Mouse (Mus musculus) ES-CJ7 (cell line): Measurements from ENCODE around the gene Cldn5.

Source experiments
- DNase-seq: peaks from one replicate; pipeline ENCODE4 v3.0.0; 2011; ENCODE audit warnings: low read depth, low spot score

The Cldn5 gene

GRCm38 (mm10) chr16:18776556-18777100, at the start of gene Cldn5:
Gene Cldn5, plus strand, starts transcription at chr16:18776847.
- DNase-seq: peak; percentile 82

DNA sequence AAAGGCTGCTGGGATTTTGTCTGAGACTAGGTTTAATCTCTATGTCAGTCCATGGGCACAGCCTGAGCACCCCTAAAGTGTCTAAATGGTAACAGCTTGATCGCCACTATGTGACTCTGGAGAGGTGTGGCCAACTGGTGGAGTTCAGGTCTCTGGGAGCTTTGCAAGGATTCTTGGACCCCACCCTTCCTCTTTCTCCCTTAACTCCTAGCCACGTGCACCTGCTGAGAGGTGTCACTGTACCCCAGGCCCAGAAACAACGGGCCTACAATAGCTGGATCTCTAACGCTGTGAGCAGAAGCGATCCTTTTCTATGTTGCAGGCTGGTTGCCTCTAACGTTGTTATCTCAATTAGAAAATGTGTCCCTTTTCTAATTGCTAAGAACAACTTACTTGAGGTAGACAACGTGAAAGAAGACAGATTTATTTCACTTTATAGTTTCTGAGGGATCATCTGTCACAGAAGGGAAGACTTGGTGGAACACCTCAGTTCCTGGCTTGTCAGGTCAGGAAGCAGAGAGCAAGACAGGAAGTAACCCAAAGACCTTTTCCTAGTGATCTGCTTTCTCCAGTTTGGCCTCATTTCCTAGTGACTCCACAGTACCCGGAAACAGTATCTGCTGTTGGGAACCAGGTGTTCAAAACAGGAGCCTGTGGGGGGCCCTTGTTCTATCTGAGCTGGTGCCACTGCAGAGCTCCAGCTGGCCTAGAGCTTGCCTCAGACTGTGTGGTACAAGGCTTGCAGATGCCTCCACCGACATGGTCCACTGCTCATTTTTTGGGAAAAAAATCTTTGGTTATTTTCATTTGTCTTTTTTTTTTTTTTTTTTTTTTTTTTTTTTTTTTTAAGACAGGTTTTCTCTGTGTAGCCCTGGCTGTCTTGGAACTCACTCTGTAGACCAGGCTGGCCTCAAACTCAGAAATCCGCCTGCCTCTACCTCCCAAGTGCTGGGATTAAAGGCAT, 48.8 kb upstream of the Cldn5 start:
- DNase-seq: peak; percentile 49

DNA sequence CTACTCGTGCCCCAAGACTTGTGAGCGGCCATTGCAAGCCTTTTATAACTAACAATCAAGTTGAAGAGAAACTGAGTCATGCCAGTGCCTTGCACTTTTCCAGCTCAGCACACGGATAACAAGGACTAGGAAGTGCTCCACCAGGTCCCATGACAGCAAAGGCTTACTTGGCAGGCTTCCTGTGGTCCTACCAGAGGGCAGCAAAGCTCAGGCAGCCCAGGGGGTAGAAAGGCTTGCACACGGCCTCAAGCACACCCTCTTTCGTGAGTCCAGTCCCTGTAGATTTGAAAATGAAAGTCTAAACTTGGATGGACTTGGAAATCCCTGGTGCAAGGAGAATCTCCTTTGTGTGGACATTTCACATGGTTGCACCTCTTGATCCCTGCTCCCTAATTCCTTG, 47.5 kb upstream of the Cldn5 start:
- no peak for DNase-seq

DNA sequence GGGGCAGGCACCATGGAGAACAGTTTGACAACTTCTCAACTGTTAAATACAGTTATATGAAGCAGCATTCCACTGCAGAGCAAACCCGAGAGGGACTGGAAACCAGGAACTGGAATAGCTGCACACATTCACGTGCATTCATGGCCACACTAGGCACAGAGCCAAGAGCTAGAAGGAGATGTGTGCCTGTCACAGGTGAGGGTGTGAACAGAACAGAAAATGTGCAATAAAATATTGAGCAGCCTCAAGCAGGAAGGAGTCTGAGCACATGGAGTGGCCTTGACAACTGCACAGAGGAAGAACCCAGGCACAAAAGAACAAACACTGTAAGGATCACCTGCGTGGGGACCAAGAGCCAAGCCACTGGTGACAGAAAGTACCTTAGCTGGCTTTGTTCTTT, 46.0 kb upstream of the Cldn5 start:
- DNase-seq: no peak

- no peak for DNase-seq
These were observed 43.3 kb upstream of the Cldn5 start for GRCm38 (mm10) chr16:18733100-18733956.

- DNase-seq: peak; percentile 87
These were observed 38.3 kb upstream of the Cldn5 start for GRCm38 (mm10) chr16:18738303-18738702.

GRCm38 (mm10) chr16:18746268-18747122, 30.2 kb upstream of the Cldn5 start:
- DNase-seq: no peak

- DNase-seq: no peak
These were observed 25.5 kb upstream of the Cldn5 start for GRCm38 (mm10) chr16:18751101-18751500.

- no peak for DNase-seq
These were observed 24.7 kb upstream of the Cldn5 start for GRCm38 (mm10) chr16:18751885-18752499.

DNA sequence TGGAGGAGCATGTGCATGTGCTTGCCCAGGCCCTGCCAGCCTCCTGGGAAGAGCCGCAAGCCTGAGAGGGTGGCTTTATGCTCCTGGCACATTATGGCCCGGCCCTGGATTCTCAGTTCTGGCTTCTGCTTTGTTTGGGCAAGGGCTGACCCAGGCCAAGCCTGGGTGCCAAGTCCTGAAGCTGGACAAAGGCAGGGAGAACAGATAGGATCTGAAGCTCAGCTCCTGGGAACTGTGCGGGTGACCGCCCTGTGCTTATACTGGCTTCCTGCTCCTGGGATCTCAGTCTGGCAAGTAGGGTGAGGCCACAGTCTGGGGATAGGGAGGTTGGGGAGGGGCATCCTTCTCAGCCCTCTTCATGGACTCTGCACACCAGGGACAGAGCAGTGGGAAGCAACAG, 14.9 kb upstream of the Cldn5 start:
- DNase-seq: no peak

- no peak for DNase-seq
These were observed 13.7 kb upstream of the Cldn5 start for GRCm38 (mm10) chr16:18762960-18763359.

- DNase-seq: no peak
These were observed 10.3 kb upstream of the Cldn5 start for GRCm38 (mm10) chr16:18766390-18766789.

DNA sequence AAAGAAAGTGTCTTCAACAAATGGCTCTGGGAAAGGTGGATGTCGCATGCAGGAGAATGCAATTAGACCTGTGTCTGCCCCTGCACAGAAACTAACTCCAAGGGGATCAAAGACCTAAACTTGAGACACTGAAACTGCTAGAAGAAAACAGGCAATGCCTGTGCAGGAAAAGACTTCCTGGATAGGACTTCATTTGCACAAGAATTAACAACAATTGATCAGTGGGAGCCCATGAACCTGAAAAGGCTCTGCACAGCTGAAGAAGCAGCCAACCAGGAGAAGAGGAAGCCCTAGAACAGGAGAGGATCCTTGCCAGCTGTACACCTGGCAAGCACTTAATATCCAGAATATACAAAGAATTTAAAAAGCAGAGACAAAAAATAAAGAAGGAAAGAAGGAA, 7.1 kb upstream of the Cldn5 start:
- peak; percentile 68 for DNase-seq

DNA sequence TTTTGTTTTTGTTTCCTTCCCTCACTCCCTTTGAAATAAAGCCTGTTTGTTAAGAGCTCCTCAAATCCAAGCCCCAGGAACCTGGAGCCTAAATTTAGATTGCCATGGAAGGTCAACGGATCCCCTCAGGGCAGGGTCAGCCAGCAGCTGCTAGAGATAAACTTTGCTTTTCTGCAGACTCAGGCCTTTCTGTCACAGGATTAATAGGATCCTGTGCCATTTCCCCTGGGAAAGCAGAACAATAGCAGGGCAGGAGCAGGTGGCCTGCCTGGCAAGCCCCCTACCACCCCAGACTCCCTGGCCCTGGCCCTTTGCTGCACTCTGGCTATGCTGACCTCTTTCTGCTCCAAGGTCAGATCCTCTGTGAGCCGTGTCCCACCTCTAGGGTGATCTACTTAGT, 2.7 kb upstream of the Cldn5 start:
- no peak for DNase-seq

DNA sequence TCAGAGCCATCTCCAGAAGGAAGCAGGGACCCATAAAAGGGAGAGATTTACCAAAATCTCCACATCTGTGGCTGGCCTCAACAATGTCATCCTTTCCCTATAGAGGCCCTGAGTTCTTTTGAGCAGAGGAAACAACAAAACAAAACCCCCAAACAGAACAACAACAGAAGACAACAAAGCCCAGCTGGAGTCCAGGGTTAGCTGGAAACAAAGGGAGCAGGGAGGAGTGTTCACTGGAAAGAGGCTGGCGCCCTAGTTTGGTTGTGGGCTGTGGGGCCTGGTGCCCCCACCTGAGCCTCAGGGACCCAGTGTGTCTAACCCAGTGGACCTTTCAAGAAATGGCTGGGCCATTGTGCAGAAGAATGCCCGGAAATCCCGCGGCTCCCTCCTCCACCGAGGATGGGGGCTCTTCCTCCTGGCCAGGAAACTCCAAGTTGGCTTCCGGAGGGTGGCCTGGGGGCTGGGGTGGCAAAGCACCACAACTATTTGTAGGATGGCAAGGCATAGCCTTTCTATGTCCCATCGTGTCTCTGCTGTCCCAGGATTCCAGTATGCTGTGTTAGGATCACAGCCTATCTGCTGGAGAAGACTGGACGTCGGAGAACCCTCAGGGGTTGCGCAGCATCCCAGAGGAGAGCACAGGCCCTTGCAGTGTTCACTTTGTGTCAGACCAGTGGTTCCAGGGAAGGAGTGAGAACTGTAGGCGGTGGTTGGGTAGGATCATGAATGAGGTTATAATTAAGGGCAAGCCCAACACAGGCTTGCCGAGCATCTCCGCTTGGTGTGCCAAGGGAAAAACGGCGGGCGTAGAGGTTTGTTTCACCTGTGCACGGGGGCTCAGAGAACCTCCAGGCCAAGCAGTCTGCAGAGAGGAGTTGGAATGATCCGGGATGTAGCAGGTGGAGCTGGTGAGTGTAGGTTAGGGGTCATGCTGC, 759 bp upstream of the Cldn5 start:
- no peak for DNase-seq

- peak; percentile 22 for DNase-seq
These were observed 744 bp downstream of the Cldn5 start for GRCm38 (mm10) chr16:18777101-18778080.

DNA sequence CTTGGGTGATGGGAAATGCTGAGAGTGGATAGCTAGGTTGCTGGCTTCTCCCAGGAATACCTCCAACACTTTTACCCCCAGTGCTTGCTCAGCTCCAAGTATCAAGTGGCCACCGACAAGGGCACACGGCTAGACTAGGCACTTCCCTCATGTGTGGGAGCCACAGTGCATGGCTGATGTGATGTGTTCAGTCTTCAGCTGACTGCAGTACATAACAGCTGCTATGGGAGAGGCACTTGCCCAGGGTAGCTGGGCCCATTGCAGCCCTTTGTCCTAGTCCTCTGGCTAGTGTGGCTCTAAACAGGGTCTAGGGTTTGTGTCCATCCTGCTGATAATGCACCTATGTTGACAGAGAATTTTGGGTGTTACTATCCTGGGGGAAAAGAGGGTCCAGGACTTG, 1.8 kb downstream of the Cldn5 start:
- DNase-seq: no peak

DNA sequence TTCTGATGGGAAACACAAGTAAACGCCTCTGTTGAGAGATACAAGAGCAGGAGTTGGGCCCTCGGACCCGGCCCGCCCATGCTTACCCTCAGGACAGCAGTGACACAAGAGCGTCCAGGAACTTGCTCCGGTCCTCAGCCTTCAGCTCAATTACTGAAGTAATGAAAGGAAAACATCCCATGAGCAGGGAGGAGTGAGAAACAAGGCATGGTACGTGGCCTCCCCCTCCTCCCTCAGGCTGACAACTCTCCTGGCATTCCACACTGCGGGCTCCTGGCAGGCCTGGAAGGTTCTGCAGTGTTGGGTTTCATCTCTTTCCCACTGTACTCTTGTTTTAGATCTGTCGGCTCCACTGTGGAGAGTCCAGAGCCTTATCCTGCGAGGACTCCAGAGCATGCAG, 5.2 kb downstream of the Cldn5 start:
- DNase-seq: no peak
